9 mouse cellular contexts compared by ENCODE assay signal in genomic region chr9:99875618-99876372, GRCm38 (mm10). TPM values are rescaled to one million over a fixed set of nuclear protein-coding genes. Genes with fewer than 3 reads are reported as not detected.
A peak's percentile ranks its signal among the peaks of the same experiment; 100 is the strongest.
DNase-seq lines count a peak whose midpoint lies in the region; ATAC-seq and TF ChIP-seq lines count a peak whose summit lies in the region.
"Had no signal": no experiment of that assay in that cellular context is flagged by ENCODE, and none has a peak within 500 bp of the region (broad histone marks: within the 10 kb centered on the region; RNA-seq: fewer than 3 reads in every experiment).

TSS of gene Sox14 (minus strand) at chr9:99876170.

- peak; percentile 36; the same call in 1 of the 2 replicates for ATAC-seq in kidney, embryonic 14.5 days (ENCODE audit: low FRiP score, low TSS enrichment)
- no peak for ATAC-seq in forebrain, embryonic 12.5 days (ENCODE audit: low FRiP score)
- ATAC-seq in liver, postnatal 0 days, result no peak
- ATAC-seq in stomach, embryonic 16.5 days (ENCODE audit: insufficient read depth, low FRiP score), result peak; percentile 18; the same call in 1 of the 2 replicates

- DNase-seq in kidney, adult 18-20 months, result no peak
- no peak for DNase-seq in liver, postnatal 0 days
- no peak for DNase-seq in layer of hippocampus, adult 18-20 months (ENCODE audit: low spot score in 2 of 2)
- DNase-seq in left cerebral cortex, adult 9 months (ENCODE audit: low spot score in 2 of 2), result no peak
- no peak for DNase-seq in spleen, adult 12 weeks (ENCODE audit: low spot score)

- H3K27ac ChIP-seq in kidney, embryonic 14.5 days (ENCODE audit: low read depth, low read length), result no peak within 1 kb of the TSS
- no peak within 1 kb of the TSS for H3K27ac ChIP-seq in forebrain, embryonic 12.5 days
- H3K27ac ChIP-seq in liver, postnatal 0 days (ENCODE audit: low read depth), result no peak within 1 kb of the TSS
- H3K27ac ChIP-seq in stomach, embryonic 16.5 days (ENCODE audit: low read length), result no peak within 1 kb of the TSS

- H3K27me3 ChIP-seq in kidney, embryonic 14.5 days (ENCODE audit: control insufficient read depth, insufficient read depth, low read length), result peaks cover 96% of the 10 kb centered on the region
- H3K27me3 ChIP-seq in forebrain, embryonic 12.5 days, result peaks cover 99% of the 10 kb centered on the region
- peaks cover 92% of the 10 kb centered on the region for H3K27me3 ChIP-seq in liver, postnatal 0 days (ENCODE audit: insufficient read depth, low read length)
- H3K27me3 ChIP-seq in stomach, embryonic 16.5 days (ENCODE audit: control insufficient read depth, insufficient read depth, low read length), result peaks cover 90% of the 10 kb centered on the region

- peak within 1 kb of the TSS; percentile 31 for H3K4me2 ChIP-seq in kidney, embryonic 14.5 days (replicated peaks; ENCODE audit: low read depth, low read length)
- H3K4me2 ChIP-seq in forebrain, embryonic 12.5 days, result peak within 1 kb of the TSS; percentile 48
- no peak within 1 kb of the TSS for H3K4me2 ChIP-seq in liver, postnatal 0 days (ENCODE audit: low read depth, low read length)
- peak within 1 kb of the TSS; percentile 41 for H3K4me2 ChIP-seq in stomach, embryonic 16.5 days (ENCODE audit: low read depth, low read length)

- no peak for TF ChIP-seq CTCF in liver, postnatal 0 days (IDR thresholded peaks at IDR 0.05; ENCODE audit: low read depth)

- no peak within 1 kb of the TSS for H3K9ac ChIP-seq in kidney, embryonic 14.5 days (ENCODE audit: low read depth, low read length)
- no peak within 1 kb of the TSS; the same call in 1 of the 2 replicates for H3K9ac ChIP-seq in forebrain, embryonic 12.5 days
- H3K9ac ChIP-seq in liver, postnatal 0 days (replicated peaks), result no peak within 1 kb of the TSS
- no peak within 1 kb of the TSS for H3K9ac ChIP-seq in stomach, embryonic 16.5 days (ENCODE audit: low read length)

- H3K36me3 ChIP-seq in kidney, embryonic 14.5 days (ENCODE audit: control insufficient read depth, insufficient read depth, low read length), result no peaks in the 10 kb centered on the region
- H3K36me3 ChIP-seq in forebrain, embryonic 12.5 days (replicated peaks), result no peaks in the 10 kb centered on the region
- no peaks in the 10 kb centered on the region for H3K36me3 ChIP-seq in liver, postnatal 0 days (replicated peaks; ENCODE audit: insufficient read depth, low read length)
- H3K36me3 ChIP-seq in stomach, embryonic 16.5 days (ENCODE audit: control insufficient read depth, insufficient read depth, low read length), result no peaks in the 10 kb centered on the region

- WGBS in kidney, embryonic 14.5 days, result under 1% methylated on average over 46 of the region's 47 CpGs
- WGBS in forebrain, embryonic 12.5 days, result under 1% methylated on average over 47 of the region's 47 CpGs
- WGBS in liver, postnatal 0 days (ENCODE audit: insufficient replicate concordance), result 2% methylated on average over 47 of the region's 47 CpGs
- WGBS in stomach, embryonic 16.5 days, result 2% methylated on average over 47 of the region's 47 CpGs

- H3K4me1 ChIP-seq in kidney, embryonic 14.5 days (ENCODE audit: control insufficient read depth, insufficient read depth, low read length), result 0 out of 2 replicates have a peak, but pooled peaks cover 5% of the 10 kb centered on the region
- H3K4me1 ChIP-seq in forebrain, embryonic 12.5 days, result peaks cover 49% of the 10 kb centered on the region
- H3K4me1 ChIP-seq in liver, postnatal 0 days (ENCODE audit: insufficient read depth), result no peaks in the 10 kb centered on the region
- peaks cover 7% of the 10 kb centered on the region for H3K4me1 ChIP-seq in stomach, embryonic 16.5 days (ENCODE audit: control insufficient read depth, insufficient read depth, low read length)

- no peaks in the 10 kb centered on the region for H3K9me3 ChIP-seq in kidney, embryonic 14.5 days (ENCODE audit: control insufficient read depth, low read length)
- no peaks in the 10 kb centered on the region for H3K9me3 ChIP-seq in forebrain, embryonic 12.5 days
- no peaks in the 10 kb centered on the region for H3K9me3 ChIP-seq in liver, postnatal 0 days (ENCODE audit: low read length)
- H3K9me3 ChIP-seq in stomach, embryonic 16.5 days (replicated peaks; ENCODE audit: control insufficient read depth, low read length), result no peaks in the 10 kb centered on the region

- H3K4me3 ChIP-seq in kidney, embryonic 14.5 days (ENCODE audit: low read length), result peak within 1 kb of the TSS; percentile 30
- H3K4me3 ChIP-seq in forebrain, embryonic 12.5 days (replicated peaks), result peak within 1 kb of the TSS; percentile 30
- H3K4me3 ChIP-seq in liver, postnatal 0 days (ENCODE audit: low read depth, low read length), result peak within 1 kb of the TSS; percentile 8; the same call in 1 of the 2 replicates
- H3K4me3 ChIP-seq in stomach, embryonic 16.5 days (replicated peaks; ENCODE audit: low read length), result peak within 1 kb of the TSS; percentile 28

- TF ChIP-seq EP300 in liver, postnatal 0 days (IDR thresholded peaks at IDR 0.05; ENCODE audit: low read depth), result no peak

RNA-seq across cellular contexts. Expression of gene Sox14, which starts in this region (rescaled TPM):
- not detected in 2 replicates for polyA plus RNA-seq in kidney, embryonic 14.5 days (2014; fragmentation: Nextera tagmentation; extraction: Ambion mirVana)
- 4.7 and 6.6 TPM in 2 replicates for polyA plus RNA-seq in forebrain, embryonic 12.5 days (2016; fragmentation: Nextera tagmentation; extraction: Ambion mirVana)
- not detected in 2 replicates for polyA plus RNA-seq in liver, postnatal 0 days (2015; fragmentation: Nextera tagmentation; extraction: Ambion mirVana)
- not detected in 2 replicates for polyA plus RNA-seq in stomach, embryonic 16.5 days (2015; fragmentation: Nextera tagmentation; extraction: Ambion mirVana)
- not detected for total RNA-seq in layer of hippocampus, adult 18-20 months (2021)
- total RNA-seq: gastrocnemius, postnatal 4 days had no signal

Comparison
In these comparisons a context has a peak if more than half of its experiments do, and no peak if none do; other contexts are left out.
1. Peak in ATAC-seq, H3K4me3 ChIP-seq and H3K4me2 ChIP-seq in kidney, embryonic 14.5 days; RNA of the gene not detected or under 1 TPM.
2. Peak in ATAC-seq, H3K4me3 ChIP-seq and H3K4me2 ChIP-seq in stomach, embryonic 16.5 days; RNA of the gene not detected or under 1 TPM.